Mouse (Mus musculus) kidney, embryonic 16.5 days (tissue): ENCODE data around the gene Elavl3. TPM values are rescaled to one million over a fixed set of nuclear protein-coding genes. Genes with fewer than 3 reads are reported as not detected.

Source experiments
- ATAC-seq: fragments of 200-750 bp; cut with Nextera tagmentation; 2 replicates; pipeline ENCODE4 v1.8.0; 2017; ENCODE audit warnings: moderate TSS enrichment; ENCODE audit not compliant: low FRiP score, low TSS enrichment
- H3K27ac ChIP-seq: fragments of 300-500 bp; sonication (generic); 2 replicates; pipeline ENCODE4 v1.5.1; 2014; ENCODE audit warnings: low read length
- H3K27me3 ChIP-seq: fragments of 300-500 bp; sonication (generic); 2 replicates; pipeline ENCODE4 v1.6.1; 2014; ENCODE audit warnings: low read length, control low read depth, mixed read lengths; ENCODE audit not compliant: insufficient read depth
- H3K36me3 ChIP-seq: fragments of 300-500 bp; sonication (generic); 2 replicates; pipeline ENCODE4 v1.6.1; 2014; ENCODE audit warnings: low read length, control low read depth, mixed read lengths; ENCODE audit not compliant: insufficient read depth
- H3K4me1 ChIP-seq: fragments of 300-500 bp; sonication (generic); 2 replicates; pipeline ENCODE4 v1.6.1; 2014; ENCODE audit warnings: low read length, control low read depth, mixed read lengths; ENCODE audit not compliant: insufficient read depth
- H3K4me2 ChIP-seq: fragments of 300-500 bp; sonication (generic); replicated peaks from 2 replicates; pipeline ENCODE4 v1.6.1; 2014; ENCODE audit warnings: low read depth, low read length
- H3K4me3 ChIP-seq: fragments of 300-500 bp; sonication (generic); 2 replicates; pipeline ENCODE4 v1.5.1; 2014; ENCODE audit warnings: mild to moderate bottlenecking, low read length
- H3K9ac ChIP-seq: fragments of 300-500 bp; sonication (generic); replicated peaks from 2 replicates; pipeline ENCODE4 v1.6.1; 2014; ENCODE audit warnings: low read length
- H3K9me3 ChIP-seq: fragments of 300-500 bp; sonication (generic); 2 replicates; pipeline ENCODE4 v1.6.1; 2016; ENCODE audit warnings: low read length, control low read depth
- WGBS: fragments of 180-500 bp; shearing (Covaris S2); extraction: QIAGEN DNeasy Blood & Tissue Kit; methylation state at CpG from one replicate; pipeline ENCODE4 v1.1.7; 2014; 5-methylcytosine and 5-hydroxymethylcytosine counted together
- polyA plus RNA-seq: library from polyadenylated mRNA; unstranded; fragments of >200 nt; fragmentation: Nextera tagmentation; extraction: Ambion mirVana; gene quantifications from 2 replicates; pipeline ENCODE4 v1.2.1, GENCODE M21; 2015

Gene Elavl3
- polyA plus RNA-seq: 0.10 and 0.37 TPM in 2 replicates

- H3K27me3 ChIP-seq: peaks cover 67% of the 10 kb centered on the region
- no peaks in the 10 kb centered on the region for H3K9me3 ChIP-seq
- H3K9ac ChIP-seq: no peak within 1 kb of the TSS
- no peak within 1 kb of the TSS for H3K27ac ChIP-seq
- H3K4me2 ChIP-seq: peak within 1 kb of the TSS; percentile 69
- WGBS: 2% methylated on average over 18 of the region's 28 CpGs
- H3K4me3 ChIP-seq: peak within 1 kb of the TSS; percentile 40
- no peak for ATAC-seq
- H3K36me3 ChIP-seq: no peaks in the 10 kb centered on the region
- peaks cover 23% of the 10 kb centered on the region for H3K4me1 ChIP-seq
Measured at GRCm38 (mm10) chr9:22051958-22052254, at the start of gene Elavl3. Elavl3 (minus strand) TSS chr9:22052023.

GRCm38 (mm10) chr9:22099922-22100321, 48.1 kb upstream of the Elavl3 start:
- Histone ChIP-seq H3K36me3 (no peaks in the 10 kb centered on the region), H3K4me1 (no peaks in the 10 kb centered on the region), H3K27ac (no peak overlapping the region), H3K9ac (0 out of 2 replicates have a peak overlapping the region, but pooled peaks have one; percentile 10), H3K4me3 (0 out of 2 replicates have a peak overlapping the region, but pooled peaks have one; percentile 8), H3K27me3 (peaks cover 26% of the 10 kb centered on the region), H3K4me2 (no peak overlapping the region), H3K9me3 (no peaks in the 10 kb centered on the region)
- ATAC-seq: 0 out of 2 replicates have a peak, but pooled peaks have one; percentile 30
- WGBS: 2% methylated on average over 18 of the region's 18 CpGs

DNA sequence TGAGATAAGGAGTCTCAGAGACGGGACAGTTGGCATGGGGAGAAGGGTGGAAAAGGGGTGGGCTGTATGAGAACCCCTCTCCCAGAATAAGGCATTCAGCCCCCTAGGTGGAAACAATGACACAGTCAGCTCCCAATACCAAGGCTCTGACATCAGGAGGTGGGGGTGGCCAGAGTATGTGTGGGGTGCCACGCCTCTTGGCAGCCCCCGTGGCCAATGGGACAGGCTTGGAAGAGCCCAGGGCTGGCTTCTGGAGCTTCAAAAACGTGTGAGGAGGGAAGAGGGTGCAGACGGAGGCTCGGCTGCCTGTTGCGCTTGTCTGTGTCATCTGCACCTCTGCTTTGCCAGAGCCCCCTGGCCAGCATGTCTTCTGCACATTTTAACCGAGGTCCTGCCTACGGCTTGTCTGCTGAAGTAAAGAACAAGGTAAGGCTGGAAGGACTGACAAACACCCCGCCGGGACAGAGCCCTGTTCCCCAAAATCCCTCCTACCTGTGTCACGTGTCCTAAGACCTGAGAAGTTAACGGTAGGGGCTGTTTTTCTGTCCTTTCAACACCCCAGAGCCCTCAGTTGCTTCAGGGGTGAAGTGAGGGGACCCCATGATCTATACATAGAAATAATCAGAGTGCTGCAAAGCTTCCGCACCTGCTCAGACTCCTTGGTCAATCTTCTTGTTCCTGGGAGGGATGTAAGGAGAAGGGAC, 47.3 kb upstream of the Elavl3 start, which contains the start of gene Cnn1:
Cnn1 (plus strand) TSS at position 224 of the 704 bp plus-strand sequence.
- Histone ChIP-seq H3K9ac (0 out of 2 replicates have a peak within 1 kb of the TSS, but pooled peaks have one; percentile 10), H3K27me3 (peaks cover 26% of the 10 kb centered on the region), H3K4me2 (no peak within 1 kb of the TSS), H3K27ac (no peak within 1 kb of the TSS), H3K4me1 (no peaks in the 10 kb centered on the region), H3K4me3 (peak within 1 kb of the TSS; percentile 8; the same call in 1 of the 2 replicates), H3K36me3 (no peaks in the 10 kb centered on the region), H3K9me3 (no peaks in the 10 kb centered on the region)
- ATAC-seq: no peak
- WGBS: 5% methylated on average over 14 of the region's 14 CpGs

GRCm38 (mm10) chr9:22095854-22096307, 44.1 kb upstream of the Elavl3 start:
- WGBS: 1% methylated on average over 24 of the region's 24 CpGs
- Histone ChIP-seq H3K4me2 (peak overlapping the region; percentile 55), H3K4me1 (no peaks in the 10 kb centered on the region), H3K27ac (no peak overlapping the region), H3K4me3 (peak overlapping the region; percentile 33), H3K36me3 (no peaks in the 10 kb centered on the region), H3K9ac (peak overlapping the region; percentile 29), H3K27me3 (peaks cover 21% of the 10 kb centered on the region), H3K9me3 (no peaks in the 10 kb centered on the region)
- peak; percentile 69; the same call in 1 of the 2 replicates for ATAC-seq

GRCm38 (mm10) chr9:22092746-22093145, 40.9 kb upstream of the Elavl3 start:
- ATAC-seq: no peak
- Histone ChIP-seq H3K36me3 (no peaks in the 10 kb centered on the region), H3K4me3 (no peak overlapping the region), H3K9ac (no peak overlapping the region), H3K9me3 (no peaks in the 10 kb centered on the region), H3K4me1 (no peaks in the 10 kb centered on the region), H3K27me3 (no peaks in the 10 kb centered on the region), H3K4me2 (no peak overlapping the region), H3K27ac (no peak overlapping the region)
- 90% methylated on average over 6 of the region's 6 CpGs for WGBS

GRCm38 (mm10) chr9:22089986-22090385, 38.2 kb upstream of the Elavl3 start:
- H3K4me2 ChIP-seq: no peak overlapping the region

DNA sequence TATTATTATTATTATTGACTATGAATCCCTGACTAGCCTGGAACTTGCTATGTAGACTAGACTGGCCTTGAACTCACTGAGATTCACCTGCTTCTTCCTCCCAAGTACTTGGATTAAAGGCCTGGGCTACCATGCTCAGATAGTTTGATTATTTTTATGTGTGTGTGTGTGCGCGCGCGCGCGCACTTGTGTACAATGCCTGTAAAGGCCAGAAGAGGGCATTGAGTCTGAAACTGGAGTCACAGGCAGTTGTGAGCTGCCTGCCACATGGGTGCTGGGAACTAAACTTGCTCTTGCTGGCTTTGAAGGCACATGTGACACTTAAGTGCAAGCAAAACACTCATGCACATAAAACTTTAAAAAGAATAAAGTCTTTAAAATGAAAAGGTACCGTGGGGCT, 37.5 kb upstream of the Elavl3 start:
- no peak overlapping the region for H3K9ac ChIP-seq
- no peak overlapping the region for H3K27ac ChIP-seq
- H3K4me3 ChIP-seq: no peak overlapping the region
- WGBS: 97% methylated on average over 7 of the region's 7 CpGs
- no peaks in the 10 kb centered on the region for H3K27me3 ChIP-seq
- no peak overlapping the region for H3K4me2 ChIP-seq
- peaks cover 11% of the 10 kb centered on the region for H3K4me1 ChIP-seq
- no peaks in the 10 kb centered on the region for H3K36me3 ChIP-seq
- no peaks in the 10 kb centered on the region for H3K9me3 ChIP-seq
- no peak for ATAC-seq

More at GRCm38 (mm10) chr9:22089986-22090385, 38.2 kb upstream of the Elavl3 start:
- Histone ChIP-seq H3K9me3 (no peaks in the 10 kb centered on the region), H3K4me3 (no peak overlapping the region), H3K36me3 (no peaks in the 10 kb centered on the region), H3K9ac (no peak overlapping the region), H3K4me1 (peaks cover 6% of the 10 kb centered on the region), H3K27me3 (no peaks in the 10 kb centered on the region), H3K27ac (no peak overlapping the region)
- no peak for ATAC-seq
- 90% methylated on average over 7 of the region's 7 CpGs for WGBS

DNA sequence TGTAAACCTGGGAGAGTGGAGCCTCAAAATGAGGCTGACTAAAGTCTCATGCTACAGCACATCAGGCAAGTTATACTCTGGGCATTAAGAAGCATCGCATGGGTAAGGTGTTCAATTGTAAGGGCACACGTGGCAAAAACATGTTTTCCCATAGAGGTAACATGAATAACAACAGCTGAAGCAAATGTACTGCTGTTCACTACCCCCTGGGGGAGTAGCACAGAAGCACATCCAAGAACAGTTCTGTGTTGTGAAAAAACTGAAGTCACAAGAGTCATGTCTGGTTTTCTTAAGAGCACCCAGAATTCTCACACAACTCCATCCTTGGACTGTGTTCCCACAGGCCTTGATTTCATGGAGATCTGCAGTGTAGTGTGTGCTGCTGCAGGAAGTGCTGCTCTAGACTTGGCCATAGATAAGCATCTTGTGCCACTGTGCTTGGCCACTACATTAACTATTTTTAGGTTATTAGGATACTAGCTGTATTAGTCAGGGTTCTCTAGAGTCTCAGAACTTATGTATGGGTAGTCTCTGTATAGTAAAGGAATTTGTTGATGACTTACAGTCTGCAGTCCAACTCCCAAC, 35.3 kb upstream of the Elavl3 start:
- peaks cover 17% of the 10 kb centered on the region for H3K4me1 ChIP-seq
- no peaks in the 10 kb centered on the region for H3K9me3 ChIP-seq
- H3K4me3 ChIP-seq: no peak overlapping the region
- H3K36me3 ChIP-seq: no peaks in the 10 kb centered on the region
- no peak for ATAC-seq
- no peak overlapping the region for H3K9ac ChIP-seq
- no peak overlapping the region for H3K27ac ChIP-seq
- no peak overlapping the region for H3K4me2 ChIP-seq
- H3K27me3 ChIP-seq: no peaks in the 10 kb centered on the region
- WGBS: 90% methylated on average over 2 of the region's 2 CpGs

DNA sequence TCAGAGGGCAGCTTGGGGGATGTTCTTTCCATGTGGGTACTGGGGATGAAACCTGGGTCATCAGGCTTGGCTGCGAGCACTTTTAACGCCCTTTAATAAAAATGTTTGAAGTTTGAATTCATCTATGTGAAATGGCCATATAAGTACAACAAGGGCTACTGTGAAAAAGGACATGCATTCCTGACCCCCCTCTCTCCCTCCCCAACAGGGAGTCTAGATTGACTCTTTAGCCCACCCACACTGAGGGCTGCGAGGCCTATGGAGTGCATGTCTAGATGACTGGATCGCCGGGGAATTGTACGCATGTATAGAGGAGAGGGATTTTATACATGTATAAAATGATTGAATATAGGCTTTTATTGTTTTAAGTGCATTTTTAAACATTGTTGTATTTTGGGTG, 34.2 kb upstream of the Elavl3 start:
- H3K9me3 ChIP-seq: no peaks in the 10 kb centered on the region
- H3K36me3 ChIP-seq: no peaks in the 10 kb centered on the region
- peaks cover 17% of the 10 kb centered on the region for H3K4me1 ChIP-seq
- WGBS: 54% methylated on average over 6 of the region's 6 CpGs
- no peaks in the 10 kb centered on the region for H3K27me3 ChIP-seq
- ATAC-seq: 0 out of 2 replicates have a peak, but pooled peaks have one; percentile 5
- H3K27ac ChIP-seq: peak overlapping the region; percentile 75
- H3K4me2 ChIP-seq: peak overlapping the region; percentile 74
- H3K4me3 ChIP-seq: peak overlapping the region; percentile 89
- peak overlapping the region; percentile 82 for H3K9ac ChIP-seq
